Mouse (Mus musculus): ENCODE measurements around the gene Gpr31b. TPM values are rescaled to one million over a fixed set of nuclear protein-coding genes. Genes with fewer than 3 reads are reported as not detected.
"Not testable (repeated sequence)": the region's sequence is repeated elsewhere in the genome, so short reads cannot be mapped to it uniquely, and the experiment has no call there.

The Gpr31b gene
- not detected in 2 replicates for polyA plus RNA-seq (2014; fragmentation: Nextera tagmentation; extraction: Ambion mirVana)

DNA sequence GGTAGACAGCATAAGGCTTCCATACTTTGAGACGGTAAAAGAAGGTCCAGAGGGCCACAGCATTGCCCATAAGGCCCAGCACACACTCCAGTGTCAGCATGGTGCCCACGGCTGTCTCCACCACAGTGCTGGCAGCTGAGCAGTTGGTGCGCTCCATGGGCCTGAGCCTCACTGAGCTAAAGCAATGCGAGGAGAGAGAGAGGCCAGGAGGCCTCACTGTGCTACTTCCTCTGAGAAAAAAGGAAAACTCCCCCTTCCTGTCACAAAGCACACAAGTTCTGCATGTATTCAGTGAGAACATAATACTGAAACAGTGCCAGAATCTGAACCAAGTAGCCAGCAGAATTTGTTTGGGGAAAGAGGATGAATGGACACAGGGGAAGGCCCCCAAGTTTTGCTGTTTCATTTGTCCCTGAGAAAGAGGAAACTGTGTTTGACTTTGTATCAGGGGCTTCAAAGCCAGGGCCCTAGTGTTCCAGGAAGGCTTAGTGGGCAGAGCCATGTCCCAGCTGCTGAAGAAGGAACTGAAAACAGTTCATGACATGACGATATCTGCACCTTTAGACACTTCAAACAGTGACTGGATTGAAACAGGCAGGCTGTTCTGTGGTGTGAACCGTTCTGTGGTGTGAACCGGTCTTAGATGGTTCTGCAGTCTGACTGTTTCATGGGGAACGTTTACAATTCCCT, at the start of gene Gpr31b:
TSS of gene Gpr31b (minus strand) at position 173 of the 690 bp plus-strand sequence.
- H3K27me3 ChIP-seq (ENCODE audit: control insufficient read depth, insufficient read depth, low read length); H3K4me3 ChIP-seq (ENCODE audit: low read depth, low read length); ATAC-seq (ENCODE audit: low read depth); H3K4me1 ChIP-seq (ENCODE audit: control insufficient read depth, insufficient read depth, low read length); H3K27ac ChIP-seq (ENCODE audit: low read depth, low read length); H3K9me3 ChIP-seq (ENCODE audit: control insufficient read depth, low read length); H3K4me2 ChIP-seq (ENCODE audit: low read depth, low read length); H3K36me3 ChIP-seq (ENCODE audit: control insufficient read depth, insufficient read depth, low read length); H3K9ac ChIP-seq (replicated peaks; ENCODE audit: low read depth, low read length): not testable (repeated sequence)
- no CpG with 5 or more reads among the region's 8 CpGs for WGBS

DNA sequence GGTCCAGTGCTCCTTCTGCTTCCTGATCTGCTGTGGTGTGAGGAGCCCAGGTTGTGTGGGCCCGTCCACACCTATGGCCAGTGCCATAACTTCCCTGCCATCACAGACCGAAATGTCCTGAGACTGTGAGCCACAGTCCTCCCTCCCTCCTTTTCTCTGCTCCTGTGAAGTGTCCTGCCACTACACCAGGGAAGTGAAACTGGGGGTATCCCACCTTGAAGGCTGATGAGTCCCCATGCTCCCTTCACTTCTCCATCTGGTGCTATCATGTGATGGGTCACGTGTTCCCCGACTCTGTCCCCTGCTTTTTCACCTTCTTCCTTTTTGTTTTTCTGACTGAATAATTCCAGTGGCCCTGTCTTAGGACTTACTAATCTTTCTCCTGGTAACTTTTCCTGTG, 40.9 kb upstream of the Gpr31b start:
- not testable (repeated sequence) for H3K9me3 ChIP-seq (ENCODE audit: control insufficient read depth, low read length); H3K4me1 ChIP-seq (ENCODE audit: control insufficient read depth, insufficient read depth, low read length); H3K4me3 ChIP-seq (ENCODE audit: low read depth, low read length); H3K36me3 ChIP-seq (ENCODE audit: control insufficient read depth, insufficient read depth, low read length); H3K4me2 ChIP-seq (ENCODE audit: low read depth, low read length); ATAC-seq (ENCODE audit: low read depth); H3K9ac ChIP-seq (replicated peaks; ENCODE audit: low read depth, low read length); H3K27ac ChIP-seq (ENCODE audit: low read depth, low read length); H3K27me3 ChIP-seq (ENCODE audit: control insufficient read depth, insufficient read depth, low read length)
- WGBS, result 93% methylated on average over 2 of the region's 4 CpGs

DNA sequence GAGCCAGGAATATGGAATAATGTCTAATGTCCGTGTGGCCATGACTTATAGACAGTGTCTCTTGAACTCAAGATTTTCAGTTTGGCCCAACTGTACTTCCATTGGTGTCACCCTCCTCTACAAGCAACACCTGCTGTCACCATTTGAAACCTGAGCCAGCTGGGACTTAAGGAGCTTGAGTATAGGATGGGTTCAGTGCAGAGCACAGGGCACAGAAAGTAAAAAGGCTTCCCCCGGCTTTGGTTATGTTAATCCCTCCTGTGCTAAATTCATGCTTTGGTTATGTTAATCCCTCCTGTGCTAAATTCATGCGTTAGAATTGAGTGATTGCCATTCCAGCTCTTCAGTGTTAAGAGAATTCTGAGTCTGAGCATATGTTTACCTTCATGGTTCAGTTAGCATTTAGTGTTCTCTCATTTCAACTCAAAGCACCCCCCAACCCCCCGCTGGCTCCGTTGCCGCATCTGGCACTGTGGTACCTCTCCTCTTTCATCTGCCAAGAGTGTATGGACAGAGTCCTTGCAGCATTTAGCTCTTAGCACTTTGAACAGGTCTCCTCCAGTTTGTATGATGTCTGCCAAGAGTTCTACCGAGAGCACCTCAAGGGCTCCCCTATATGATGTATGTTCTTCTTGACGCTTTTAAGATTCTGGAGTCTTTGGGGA, 40.1 kb upstream of the Gpr31b start:
- ATAC-seq (ENCODE audit: low read depth), result not testable (repeated sequence)

DNA sequence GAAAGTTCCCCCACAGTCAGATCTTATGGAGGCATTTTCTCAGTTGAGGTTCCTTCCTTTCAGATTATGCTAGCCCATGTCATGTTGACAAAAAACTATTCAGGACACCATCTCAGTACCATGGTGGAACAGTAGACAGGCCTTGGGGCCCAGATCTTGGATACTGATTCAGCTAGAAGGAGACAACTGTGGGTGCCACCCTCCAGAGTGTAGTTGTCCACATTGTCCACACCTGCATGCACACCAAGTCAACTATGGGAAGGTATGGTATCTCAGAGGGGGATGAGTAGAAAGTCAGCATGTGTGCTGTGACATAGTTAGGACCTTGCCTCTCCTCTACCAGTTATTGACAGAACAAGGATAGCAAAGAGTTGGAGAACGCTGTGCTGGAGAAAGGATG, 39.4 kb upstream of the Gpr31b start:
- H3K4me2 ChIP-seq (ENCODE audit: low read depth, low read length); H3K4me3 ChIP-seq (ENCODE audit: low read depth, low read length): not testable (repeated sequence)
- no CpG with 5 or more reads among the region's 1 CpGs for WGBS

More for the DNA sequence above, 40.1 kb upstream of the Gpr31b start:
- 67% methylated on average over 5 of the region's 8 CpGs for WGBS
- not testable (repeated sequence) for H3K4me3 ChIP-seq (ENCODE audit: low read depth, low read length); H3K27ac ChIP-seq (ENCODE audit: low read depth, low read length); H3K4me2 ChIP-seq (ENCODE audit: low read depth, low read length); H3K9ac ChIP-seq (replicated peaks; ENCODE audit: low read depth, low read length); H3K27me3 ChIP-seq (ENCODE audit: control insufficient read depth, insufficient read depth, low read length); H3K9me3 ChIP-seq (ENCODE audit: control insufficient read depth, low read length); H3K4me1 ChIP-seq (ENCODE audit: control insufficient read depth, insufficient read depth, low read length); H3K36me3 ChIP-seq (ENCODE audit: control insufficient read depth, insufficient read depth, low read length)

DNA sequence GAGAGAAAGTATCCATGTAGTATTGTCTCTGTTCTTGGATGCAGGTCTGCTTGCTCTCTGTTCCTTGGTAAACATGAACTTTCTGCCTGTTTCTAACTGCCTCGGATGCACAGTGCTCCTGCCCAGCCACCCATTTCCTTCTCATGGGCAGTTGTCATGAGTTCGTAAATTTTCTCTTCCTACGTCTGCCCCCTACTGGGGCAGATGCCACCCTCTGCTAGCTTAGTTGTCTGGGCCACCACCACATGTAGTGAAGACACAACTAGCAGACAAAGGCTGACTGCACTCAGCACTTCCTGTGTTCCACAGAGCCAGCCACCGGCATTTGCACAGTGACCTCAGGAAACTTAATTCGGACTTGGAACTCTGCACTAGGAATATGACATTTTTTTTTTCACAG, 17.1 kb upstream of the Gpr31b start:
- H3K9me3 ChIP-seq (ENCODE audit: control insufficient read depth, low read length); H3K27me3 ChIP-seq (ENCODE audit: control insufficient read depth, insufficient read depth, low read length); ATAC-seq (ENCODE audit: low read depth); H3K9ac ChIP-seq (replicated peaks; ENCODE audit: low read depth, low read length); H3K36me3 ChIP-seq (ENCODE audit: control insufficient read depth, insufficient read depth, low read length); H3K27ac ChIP-seq (ENCODE audit: low read depth, low read length); H3K4me1 ChIP-seq (ENCODE audit: control insufficient read depth, insufficient read depth, low read length); H3K4me3 ChIP-seq (ENCODE audit: low read depth, low read length); H3K4me2 ChIP-seq (ENCODE audit: low read depth, low read length): not testable (repeated sequence)
- 78% methylated on average over 3 of the region's 5 CpGs for WGBS

More for the DNA sequence above, 39.4 kb upstream of the Gpr31b start:
- not testable (repeated sequence) for H3K27ac ChIP-seq (ENCODE audit: low read depth, low read length); H3K4me1 ChIP-seq (ENCODE audit: control insufficient read depth, insufficient read depth, low read length); H3K9ac ChIP-seq (replicated peaks; ENCODE audit: low read depth, low read length); H3K36me3 ChIP-seq (ENCODE audit: control insufficient read depth, insufficient read depth, low read length); ATAC-seq (ENCODE audit: low read depth); H3K9me3 ChIP-seq (ENCODE audit: control insufficient read depth, low read length); H3K27me3 ChIP-seq (ENCODE audit: control insufficient read depth, insufficient read depth, low read length)

DNA sequence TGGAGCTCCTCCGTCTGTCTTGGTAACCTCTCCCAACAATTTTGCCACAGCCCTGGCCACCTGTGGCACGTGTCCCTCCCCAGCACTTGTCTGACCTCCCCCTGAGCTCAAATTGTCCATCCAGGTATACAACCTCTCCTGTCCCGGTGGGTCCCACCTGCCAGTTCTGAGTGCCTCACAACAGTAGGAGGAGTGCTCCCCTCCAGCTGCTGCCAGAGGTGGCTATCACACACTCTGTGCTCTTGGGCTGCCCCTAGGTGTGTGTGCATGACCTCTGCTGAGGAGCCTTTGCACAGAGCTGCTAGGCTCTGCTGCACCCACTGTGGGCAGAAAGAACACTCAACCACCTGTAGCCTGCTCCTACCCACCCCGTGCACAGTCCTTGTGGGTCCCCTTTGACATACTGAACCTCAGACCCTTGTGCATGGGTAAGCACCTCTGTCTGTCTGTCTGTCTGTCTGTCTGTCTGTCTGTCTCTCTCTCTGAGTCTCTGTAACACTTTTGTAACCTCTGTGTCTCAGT, 15.8 kb upstream of the Gpr31b start:
- not testable (repeated sequence) for H3K4me1 ChIP-seq (ENCODE audit: control insufficient read depth, insufficient read depth, low read length); H3K9me3 ChIP-seq (ENCODE audit: control insufficient read depth, low read length); ATAC-seq (ENCODE audit: low read depth); H3K27me3 ChIP-seq (ENCODE audit: control insufficient read depth, insufficient read depth, low read length); H3K4me3 ChIP-seq (ENCODE audit: low read depth, low read length); H3K9ac ChIP-seq (replicated peaks; ENCODE audit: low read depth, low read length); H3K27ac ChIP-seq (ENCODE audit: low read depth, low read length); H3K36me3 ChIP-seq (ENCODE audit: control insufficient read depth, insufficient read depth, low read length); H3K4me2 ChIP-seq (ENCODE audit: low read depth, low read length)
- WGBS, result 89% methylated on average over 1 of the region's 4 CpGs

DNA sequence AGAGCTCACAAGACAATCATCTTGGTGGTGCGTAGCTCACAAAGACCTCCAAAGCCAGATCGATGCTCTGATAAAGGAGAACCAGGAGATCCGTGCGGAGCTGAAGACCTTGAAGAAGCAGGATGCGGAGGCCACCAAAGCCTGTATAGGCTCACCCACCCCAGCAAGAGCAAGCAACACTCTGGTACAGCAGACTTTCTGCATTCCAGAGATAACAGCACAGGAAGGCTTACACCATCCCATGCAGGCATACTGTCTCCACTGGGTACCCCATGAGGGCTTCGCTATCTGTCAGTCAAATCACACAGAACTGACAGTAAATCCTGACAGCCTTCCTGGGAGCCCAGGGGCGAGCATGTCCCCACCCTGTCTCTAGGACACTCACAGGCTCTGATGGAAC, 10.8 kb upstream of the Gpr31b start:
- H3K36me3 ChIP-seq (ENCODE audit: control insufficient read depth, insufficient read depth, low read length); H3K9me3 ChIP-seq (ENCODE audit: control insufficient read depth, low read length); H3K27ac ChIP-seq (ENCODE audit: low read depth, low read length); H3K4me3 ChIP-seq (ENCODE audit: low read depth, low read length); H3K4me1 ChIP-seq (ENCODE audit: control insufficient read depth, insufficient read depth, low read length); H3K27me3 ChIP-seq (ENCODE audit: control insufficient read depth, insufficient read depth, low read length); H3K9ac ChIP-seq (replicated peaks; ENCODE audit: low read depth, low read length); H3K4me2 ChIP-seq (ENCODE audit: low read depth, low read length); ATAC-seq (ENCODE audit: low read depth): not testable (repeated sequence)
- 85% methylated on average over 4 of the region's 7 CpGs for WGBS

DNA sequence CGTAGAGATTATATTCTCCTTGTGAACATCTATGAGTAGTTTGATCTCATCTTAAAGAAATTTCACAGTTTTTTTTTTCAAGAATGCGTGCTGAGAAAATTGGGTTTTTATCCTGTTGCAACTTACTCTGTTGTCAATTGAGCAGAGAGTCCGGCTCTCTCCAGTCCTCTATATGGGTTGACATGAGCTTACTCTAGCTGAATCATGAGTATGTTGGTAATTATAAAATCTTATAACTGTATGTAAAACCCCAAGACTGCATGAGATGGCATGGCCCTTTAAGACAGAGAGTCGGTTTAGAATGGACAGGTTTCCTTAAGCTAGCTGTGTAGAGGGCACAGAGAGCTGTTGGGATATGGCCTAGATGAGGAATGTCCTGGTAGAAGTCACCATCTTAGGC, 8.7 kb upstream of the Gpr31b start, which contains the start of gene Tcp10b:
TSS of gene Tcp10b (plus strand) at position 301 of the 400 bp plus-strand sequence.
- not testable (repeated sequence) for H3K4me1 ChIP-seq (ENCODE audit: control insufficient read depth, insufficient read depth, low read length); H3K4me3 ChIP-seq (ENCODE audit: low read depth, low read length); H3K9ac ChIP-seq (replicated peaks; ENCODE audit: low read depth, low read length); H3K9me3 ChIP-seq (ENCODE audit: control insufficient read depth, low read length); ATAC-seq (ENCODE audit: low read depth); H3K27ac ChIP-seq (ENCODE audit: low read depth, low read length); H3K27me3 ChIP-seq (ENCODE audit: control insufficient read depth, insufficient read depth, low read length); H3K36me3 ChIP-seq (ENCODE audit: control insufficient read depth, insufficient read depth, low read length); H3K4me2 ChIP-seq (ENCODE audit: low read depth, low read length)
- 92% methylated on average over 4 of the region's 4 CpGs for WGBS
